Mouse (Mus musculus) cerebellum, adult 18-20 months (tissue): ENCODE data around the gene Olfr1437.
"Not testable (repeated sequence)": the region's sequence is repeated elsewhere in the genome, so short reads cannot be mapped to it uniquely, and the experiment has no call there.

Source experiments
- DNase-seq, 2 experiments: peaks; one replicate each; pipeline ENCODE4 v3.0.0; 2021

The Olfr1437 gene

GRCm38 (mm10) chr19:12325001-12325400, at the start of gene Olfr1437:
TSS of gene Olfr1437 (minus strand) at chr19:12325101.
- DNase-seq, result no peak

DNA sequence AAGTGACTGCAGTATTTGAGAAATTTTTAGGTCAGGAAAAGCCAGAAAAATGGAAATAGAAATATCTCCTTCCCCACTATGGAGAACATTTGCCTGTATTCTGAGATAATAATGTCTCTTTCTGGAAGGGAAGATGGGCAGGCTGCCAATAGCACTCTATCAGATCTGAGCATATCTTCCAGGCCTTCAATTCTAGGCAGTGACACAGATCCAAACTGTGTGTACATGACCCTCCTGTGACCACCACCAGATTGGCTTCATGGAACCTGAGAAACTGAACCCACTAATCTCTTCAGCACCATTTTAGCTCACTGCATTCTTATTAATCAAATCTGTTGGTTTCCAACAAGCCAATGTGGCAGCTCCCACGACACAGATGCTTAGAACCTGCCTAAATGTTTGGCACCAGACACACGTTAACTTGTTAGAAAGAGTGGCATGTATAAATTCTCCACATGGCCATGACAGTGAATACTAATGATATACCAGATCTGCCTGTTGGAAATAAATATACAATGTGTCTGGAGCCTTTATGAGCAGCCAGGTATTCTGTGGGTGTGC, 49.6 kb upstream of the Olfr1437 start:
- no peak for DNase-seq

DNA sequence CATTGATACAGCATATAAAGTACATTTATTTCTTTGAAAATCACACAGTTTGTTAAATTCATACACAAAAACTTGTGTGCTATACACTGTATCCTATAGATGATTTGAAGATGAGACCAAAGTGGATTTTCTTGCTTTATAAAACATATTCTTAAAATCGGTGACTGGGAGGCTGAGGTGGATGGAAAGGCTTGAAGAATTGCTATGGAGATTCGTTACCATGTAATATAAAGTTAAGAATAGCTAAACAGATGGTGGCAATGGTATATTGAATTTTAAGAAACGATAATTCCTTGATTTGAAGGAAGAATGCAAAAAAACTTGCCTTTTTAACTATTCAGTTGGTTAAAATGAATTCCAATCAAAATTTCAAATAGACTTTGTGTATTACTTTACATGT, 48.1 kb upstream of the Olfr1437 start:
- no peak for DNase-seq

DNA sequence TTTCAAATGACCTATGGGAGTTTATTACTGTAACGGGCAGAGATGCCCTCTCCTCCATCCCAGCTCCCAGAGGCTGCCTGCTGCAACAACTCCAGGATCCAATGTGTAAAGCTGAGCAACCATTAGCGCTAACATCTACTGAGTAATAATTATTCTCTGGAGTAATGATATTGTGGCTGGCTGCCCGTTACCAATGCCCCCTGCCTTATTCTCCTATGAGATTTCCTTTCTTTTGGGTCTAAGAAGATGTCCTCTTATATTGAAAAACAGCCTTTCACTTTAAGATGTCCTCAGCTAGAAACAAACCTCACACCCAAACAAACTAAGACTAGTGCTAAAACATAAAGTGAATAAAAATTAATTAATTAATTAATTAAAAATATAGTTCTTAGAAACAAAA, 10.9 kb upstream of the Olfr1437 start, which contains the start of gene Olfr1438-ps1:
Gene Olfr1438-ps1, minus strand, starts transcription at position 101 of the 400 bp plus-strand sequence.
- no peak for DNase-seq

- DNase-seq, result not testable (repeated sequence)
Observed at GRCm38 (mm10) chr19:12299030-12299429, 25.9 kb downstream of the Olfr1437 start, which contains the start of gene Olfr1436. TSS of gene Olfr1436 (minus strand) at chr19:12299130.

DNA sequence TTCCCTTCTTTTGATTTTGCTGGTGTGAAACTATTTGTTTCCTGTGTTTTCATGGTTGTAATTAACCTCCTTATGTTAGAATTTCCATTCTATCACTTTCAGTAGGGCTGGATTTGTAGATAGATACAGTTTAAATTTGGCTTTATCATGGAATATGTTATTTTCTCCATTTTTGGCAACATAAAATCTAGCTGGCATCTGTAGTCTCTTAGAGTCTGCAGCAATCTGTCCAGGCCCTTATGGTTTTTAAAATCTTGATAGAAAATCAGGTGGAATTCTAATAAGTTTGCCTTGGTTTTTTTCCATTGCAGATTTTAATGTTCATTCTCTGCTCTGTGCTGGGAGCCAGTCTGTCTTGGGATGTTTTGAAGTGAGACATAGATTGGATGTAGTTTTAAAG, 31.9 kb downstream of the Olfr1437 start:
- no peak for DNase-seq

GRCm38 (mm10) chr19:12279554-12279953, 45.3 kb downstream of the Olfr1437 start, which contains the start of gene Olfr1434:
TSS of gene Olfr1434 (plus strand) at chr19:12279854.
- DNase-seq, result no peak
